Mouse (Mus musculus) heart, postnatal 36 days (tissue): ENCODE data around the gene Mfsd14a. TPM values are rescaled to one million over a fixed set of nuclear protein-coding genes. Genes with fewer than 3 reads are reported as not detected.

Experiments used
- DNase-seq, 2 experiments: peaks; one replicate each; pipeline ENCODE4 v3.0.0; 2021 to 2022
- intact Hi-C: fragments of 180-260 bp; cut with DNase I; formaldehyde crosslinking; loops from one replicate; pipeline ENCODE4 v1.15.1; 2025
- total RNA-seq, 2 experiments: library from RNA; stranded (reverse); gene quantifications; 2 replicates each; pipeline ENCODE4 v1.2.3; 2021

Gene Mfsd14a
- total RNA-seq, 2 experiments from 2014 or later: 19.7 to 21.5 TPM

- intact Hi-C loops: no loop called here
- no peak for DNase-seq
These were observed 48.1 kb downstream of the Mfsd14a start, which contains the start of gene Trmt13 for GRCm38 (mm10) chr3:116614295-116614892. Trmt13 (minus strand) TSS chr3:116614587.

DNA sequence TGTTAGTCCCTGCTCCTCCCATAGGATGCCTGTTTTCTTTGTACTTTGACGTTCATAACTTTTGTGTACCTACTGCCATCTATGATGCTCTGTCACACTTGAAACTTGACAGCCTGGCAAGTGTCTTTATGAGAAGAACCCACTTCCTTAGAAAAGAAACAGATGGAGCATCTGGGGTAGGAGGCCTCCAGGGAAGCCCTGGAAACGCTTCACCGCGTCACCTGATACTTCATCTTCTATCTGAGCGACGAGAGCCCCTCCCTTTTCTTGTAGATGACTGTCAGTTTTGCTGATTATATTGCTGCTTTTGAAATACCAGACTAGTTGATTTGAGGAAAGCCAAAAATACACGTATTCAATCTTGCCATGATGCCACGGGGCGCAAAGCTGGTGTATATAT is 57.9 kb downstream of the Mfsd14a start:
- DNase-seq: no peak
- intact Hi-C loops: no loop called here

GRCm38 (mm10) chr3:116601781-116602180 is 60.7 kb downstream of the Mfsd14a start:
- no peak for DNase-seq
- intact Hi-C loops: no loop called here

- intact Hi-C loops: no loop called here
- no peak for DNase-seq
These were observed 61.5 kb downstream of the Mfsd14a start for GRCm38 (mm10) chr3:116601005-116601404.

DNA sequence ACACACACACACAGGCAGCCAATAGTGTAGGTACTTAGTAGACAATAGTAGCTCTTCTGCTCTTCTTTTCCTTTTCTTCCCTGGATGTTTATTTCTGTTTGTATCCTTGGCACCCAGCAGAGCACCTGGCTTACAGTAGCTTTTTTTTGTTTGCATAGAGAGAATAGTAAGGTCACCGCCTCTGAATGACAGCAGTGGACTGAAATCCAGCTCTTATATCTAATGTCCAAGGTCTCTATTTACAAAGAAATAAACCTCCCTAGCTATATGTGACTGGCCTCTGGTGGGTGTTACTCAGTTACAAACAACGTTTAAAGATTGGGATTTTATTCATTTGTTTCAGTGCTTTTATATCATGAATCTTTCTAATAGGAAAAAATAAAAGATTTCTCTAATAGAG is 62.8 kb downstream of the Mfsd14a start:
- no peak for DNase-seq
- intact Hi-C loops: loop anchor here (5.0 to 10.0 kb wide), 3 partner anchors 38 to 575 kb away; no protein-coding TSS in a partner anchor

DNA sequence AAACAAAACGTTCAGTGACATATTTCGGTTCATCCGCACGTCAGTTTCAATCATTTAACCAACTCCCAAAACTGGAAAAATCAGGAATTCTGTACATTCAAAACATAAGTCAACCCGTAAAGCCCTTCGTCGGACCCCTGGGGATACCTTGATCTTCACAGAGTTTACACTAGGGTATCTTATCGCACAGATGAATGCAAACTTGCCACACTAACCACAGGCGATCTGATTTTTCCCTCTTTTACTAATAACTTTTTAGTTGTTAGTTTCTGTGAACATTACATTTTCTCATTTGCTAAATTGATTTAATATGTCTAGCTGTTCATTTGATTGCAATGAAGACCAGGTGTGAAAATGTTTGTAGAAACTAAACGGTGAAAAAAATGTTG is 66.9 kb downstream of the Mfsd14a start:
- intact Hi-C loops: loop anchor here (1.0 to 10.0 kb wide), 6 partner anchors 42 to 571 kb away; partner anchors contain the start of genes Mfsd14a and Rtca
- no peak for DNase-seq

DNA sequence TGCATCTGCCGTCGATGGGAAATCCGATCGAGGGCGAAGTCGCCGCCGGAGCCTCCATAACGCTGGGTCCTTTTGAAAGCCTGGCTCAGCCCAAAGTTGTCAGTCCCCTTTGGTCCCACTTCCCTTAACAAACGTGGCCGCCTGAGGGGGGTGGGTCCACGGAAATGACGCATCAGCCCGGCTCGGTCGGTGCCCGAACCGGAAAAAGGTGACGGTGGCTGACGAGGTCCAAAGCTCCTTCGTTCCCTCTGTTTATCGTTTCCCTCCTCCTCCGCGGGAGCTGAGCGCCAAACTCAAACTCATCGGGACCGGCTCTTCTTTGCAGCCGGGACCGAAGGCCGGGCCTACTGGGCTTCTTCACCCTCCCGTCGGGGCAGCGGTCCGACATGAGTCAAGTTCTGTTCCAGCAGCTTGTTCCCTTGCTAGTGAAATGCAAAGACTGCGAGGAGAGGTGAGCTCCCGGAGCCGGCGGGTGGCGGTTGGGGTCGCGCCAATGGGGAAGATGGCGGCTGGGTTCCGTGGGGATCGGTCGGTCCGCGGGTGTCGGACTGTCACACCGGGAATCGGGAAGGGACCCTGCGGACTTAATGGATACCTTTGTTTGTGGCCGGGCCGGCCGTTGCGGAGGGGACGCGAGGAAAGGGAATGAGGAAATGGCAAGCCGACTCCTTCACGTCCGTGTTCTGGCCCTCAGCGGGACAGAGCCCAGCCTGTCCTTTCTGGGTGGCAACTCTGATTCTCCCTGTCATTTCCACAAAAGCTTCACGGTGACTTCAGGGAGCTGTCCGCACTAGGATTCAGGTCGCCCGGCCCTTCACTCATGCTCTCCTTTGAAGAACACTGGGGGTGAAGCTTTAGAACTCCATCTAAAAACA is 67.5 kb downstream of the Mfsd14a start, which contains the start of gene Sass6:
Gene Sass6 (plus strand): TSS at position 255 of the 875 bp plus-strand sequence.
- intact Hi-C loops: loop anchor here (1.0 to 10.0 kb wide), 7 partner anchors 42 to 570 kb away; partner anchors contain the start of genes Mfsd14a and Rtca
- peak; percentile 96 to 100 for DNase-seq

GRCm38 (mm10) chr3:116594076-116594727 is 68.3 kb downstream of the Mfsd14a start:
- intact Hi-C loops: loop anchor here (1.0 to 10.0 kb wide), 5 partner anchors 85 to 569 kb away; partner anchors contain the start of gene Rtca
- DNase-seq: no peak

GRCm38 (mm10) chr3:116582201-116582600 is 80.3 kb downstream of the Mfsd14a start:
- DNase-seq: no peak
- intact Hi-C loops: no loop called here

Other genes starting within 250 kb of the Mfsd14a start
- 1 to 10 TPM; 3.0 to 4.6 TPM for gene Cdc14a, start 238.6 kb downstream of the Mfsd14a start, total RNA-seq
- 10 to 100 TPM; 20.2 to 21.0 TPM for gene Rtca, start 154.5 kb downstream of the Mfsd14a start, total RNA-seq
- 10 to 100 TPM; 59.8 to 62.9 TPM for gene Dbt, start 149.6 kb downstream of the Mfsd14a start, total RNA-seq
- gene Lrrc39, start 99.7 kb downstream of the Mfsd14a start, total RNA-seq: 10 to 100 TPM; 74.1 to 75.1 TPM
- 1 to 10 TPM; 2.4 to 2.8 TPM for gene Sass6, start 67.7 kb downstream of the Mfsd14a start, total RNA-seq
- gene Trmt13, start 48.1 kb downstream of the Mfsd14a start, total RNA-seq: 1 to 10 TPM; 5.1 to 6.1 TPM
- gene Gm43191, start 18.6 kb upstream of the Mfsd14a start, total RNA-seq: not detected
- gene Slc35a3, start 50.2 kb upstream of the Mfsd14a start, total RNA-seq: 10 to 100 TPM; 12.8 to 15.3 TPM
- 100 to 1,000 TPM; 189 to 212 TPM for gene Agl, start 145.5 kb upstream of the Mfsd14a start, total RNA-seq
- gene Frrs1, start 196.8 kb upstream of the Mfsd14a start, total RNA-seq: 1 to 10 TPM; 2.7 to 5.0 TPM